Mouse (Mus musculus): Measurements from ENCODE around the gene Olfr901. TPM values are rescaled to one million over a fixed set of nuclear protein-coding genes. Genes with fewer than 3 reads are reported as not detected.

Olfr901 gene
- not detected for total RNA-seq (2023)

DNA sequence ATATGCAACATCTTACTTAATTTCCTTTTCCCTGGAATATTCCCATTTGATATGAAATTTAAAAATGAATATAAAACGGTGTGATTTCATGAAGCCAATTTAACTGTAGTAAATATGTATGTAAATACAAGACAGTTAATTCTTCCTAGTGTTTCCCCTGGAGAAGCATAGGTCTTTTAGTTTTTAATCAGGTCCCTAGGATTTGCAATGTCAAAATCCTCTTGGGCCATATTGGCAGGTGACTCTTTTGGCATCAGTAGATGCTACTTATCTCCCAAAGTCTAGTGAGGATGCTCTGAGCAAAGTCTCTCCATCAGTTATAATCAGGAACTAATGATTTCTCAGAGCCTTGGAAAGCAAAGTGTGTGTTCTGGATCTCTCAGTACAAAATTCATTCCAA is at the start of gene Olfr901:
Olfr901 (plus strand) TSS at position 301 of the 400 bp plus-strand sequence.

GRCm38 (mm10) chr9:38401398-38401797 is 27.9 kb upstream of the Olfr901 start, which contains the start of gene Olfr147:
Olfr147 (plus strand) TSS chr9:38401698.

DNA sequence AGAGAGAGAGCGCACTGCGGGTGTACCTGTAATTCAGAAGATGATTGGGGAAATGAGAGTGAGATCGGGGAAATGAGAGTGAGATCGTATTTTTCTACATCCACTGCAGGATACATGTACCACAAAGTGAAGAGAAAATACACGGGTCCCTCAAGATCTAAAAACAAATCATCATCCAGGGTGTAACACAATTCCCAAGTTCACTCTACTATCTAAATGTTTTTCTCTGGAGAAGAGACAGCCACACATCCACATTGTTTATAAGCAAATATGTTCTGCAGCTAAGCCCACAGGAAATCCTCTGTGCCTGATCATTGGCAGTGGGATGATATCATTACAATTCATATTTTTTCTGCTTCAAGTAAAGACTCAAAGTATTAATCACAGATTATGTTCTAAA is 18.1 kb downstream of the Olfr901 start, which contains the start of gene Olfr902:
Olfr902 (plus strand) TSS at position 301 of the 400 bp plus-strand sequence.

DNA sequence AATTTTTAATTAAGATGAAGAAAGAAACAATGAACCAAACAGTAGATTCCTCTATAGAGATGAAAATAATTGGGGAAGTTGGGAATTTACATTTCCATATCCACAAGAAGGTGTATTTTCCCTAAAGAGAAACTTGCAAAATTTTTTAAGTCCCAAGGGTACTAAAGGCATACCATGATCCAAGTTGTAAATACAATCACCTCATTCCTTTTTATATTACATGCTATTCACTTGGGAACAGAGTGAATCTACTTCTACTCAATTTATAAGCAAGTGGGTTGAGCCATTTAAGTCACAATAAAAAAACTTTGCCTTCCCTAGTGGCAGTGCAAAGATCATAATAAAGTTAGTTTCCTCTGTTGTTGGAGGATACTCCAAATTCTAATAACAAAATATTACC is 33.6 kb downstream of the Olfr901 start, which contains the start of gene Olfr904:
Olfr904 (plus strand) TSS at position 301 of the 400 bp plus-strand sequence.

DNA sequence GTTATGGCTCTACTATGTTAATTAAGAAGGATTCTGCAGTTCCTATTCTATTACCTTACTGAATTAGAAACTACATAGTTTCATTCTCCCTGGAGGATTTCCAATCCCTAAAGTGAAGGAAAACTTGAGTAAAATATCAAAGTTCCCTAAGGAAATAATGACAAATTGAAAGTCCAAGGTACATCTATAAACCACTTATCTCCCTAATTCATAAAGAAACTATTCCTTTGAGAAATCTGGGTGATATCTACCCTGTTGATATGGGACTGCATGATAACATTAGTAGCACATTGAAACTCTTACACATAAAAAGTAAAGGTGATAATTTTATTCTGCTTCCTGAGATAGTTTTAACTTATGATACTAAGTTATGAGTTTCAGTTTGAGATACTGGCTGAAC is 41.6 kb downstream of the Olfr901 start, which contains the start of gene Olfr905:
Olfr905 (plus strand) TSS at position 301 of the 400 bp plus-strand sequence.

Other genes starting within 250 kb of the Olfr901 start
- gene Olfr891, start 248.6 kb upstream of the Olfr901 start, total RNA-seq (2023), result not detected
- gene Olfr893, start 221.1 kb upstream of the Olfr901 start, total RNA-seq (2023), result not detected
- gene Olfr894, start 211.4 kb upstream of the Olfr901 start, total RNA-seq (2023), result not detected
- gene Olfr143, start 176.7 kb upstream of the Olfr901 start, total RNA-seq (2023), result not detected
- not detected for gene Olfr895, start 161.6 kb upstream of the Olfr901 start, total RNA-seq (2023)
- gene Olfr896-ps1, start 138.3 kb upstream of the Olfr901 start, total RNA-seq (2023), result not detected
- gene Olfr25, start 100.4 kb upstream of the Olfr901 start, total RNA-seq (2023), result not detected
- not detected for gene Olfr898, start 81.0 kb upstream of the Olfr901 start, total RNA-seq (2023)
- gene Olfr250, start 62.6 kb upstream of the Olfr901 start, total RNA-seq (2023), result not detected
- not detected for gene Olfr251, start 52.4 kb upstream of the Olfr901 start, total RNA-seq (2023)
- not detected for gene Olfr147, start 27.8 kb upstream of the Olfr901 start, total RNA-seq (2023)
- gene Olfr902, start 18.2 kb downstream of the Olfr901 start, total RNA-seq (2023), result not detected
- gene Olfr904, start 33.7 kb downstream of the Olfr901 start, total RNA-seq (2023), result not detected
- 0.12 TPM for gene Olfr905, start 41.7 kb downstream of the Olfr901 start, total RNA-seq (2023)
- gene Olfr906, start 57.6 kb downstream of the Olfr901 start, total RNA-seq (2023), result not detected
- not detected for gene Olfr907, start 66.3 kb downstream of the Olfr901 start, total RNA-seq (2023)
- not detected for gene Olfr911-ps1, start 92.1 kb downstream of the Olfr901 start, total RNA-seq (2023)
- gene Olfr910, start 108.4 kb downstream of the Olfr901 start, total RNA-seq (2023), result not detected
- gene Olfr912, start 150.7 kb downstream of the Olfr901 start, total RNA-seq (2023), result not detected
- gene Olfr913, start 163.3 kb downstream of the Olfr901 start, total RNA-seq (2023), result not detected
- gene Olfr914, start 175.6 kb downstream of the Olfr901 start, total RNA-seq (2023), result not detected
- not detected for gene Olfr916, start 230.4 kb downstream of the Olfr901 start, total RNA-seq (2023)
- not detected for gene Olfr917, start 236.4 kb downstream of the Olfr901 start, total RNA-seq (2023)
- not detected for gene Olfr918, start 245.1 kb downstream of the Olfr901 start, total RNA-seq (2023)

Measured in CD4-positive naive resting alpha-beta T cell, adult 57 days (primary cell).